Mouse (Mus musculus) stomach, embryonic 16.5 days (tissue): Measurements from ENCODE around the gene Olfr320. TPM values are rescaled to one million over a fixed set of nuclear protein-coding genes. Genes with fewer than 3 reads are reported as not detected.

ENCODE experiments used
- ATAC-seq: fragments of 200-750 bp; cut with Nextera tagmentation; 2 replicates; pipeline ENCODE4 v1.8.0; 2017; ENCODE audit warnings: moderate number of reproducible peaks, moderate TSS enrichment; ENCODE audit not compliant: insufficient read depth, low FRiP score
- H3K27ac ChIP-seq: fragments of 300-500 bp; sonication (generic); 2 replicates; pipeline ENCODE4 v1.5.1; 2014; ENCODE audit warnings: low read length
- H3K27me3 ChIP-seq: fragments of 300-500 bp; sonication (generic); 2 replicates; pipeline ENCODE4 v1.6.1; 2014; ENCODE audit warnings: low read length, control low read depth, mixed read lengths; ENCODE audit not compliant: control insufficient read depth, insufficient read depth
- H3K36me3 ChIP-seq: fragments of 300-500 bp; sonication (generic); 2 replicates; pipeline ENCODE4 v1.6.1; 2014; ENCODE audit warnings: low read length; ENCODE audit not compliant: control insufficient read depth, insufficient read depth
- H3K4me1 ChIP-seq: fragments of 300-500 bp; sonication (generic); 2 replicates; pipeline ENCODE4 v1.6.1; 2014; ENCODE audit warnings: low read length, control low read depth, mixed read lengths; ENCODE audit not compliant: control insufficient read depth, insufficient read depth
- H3K4me2 ChIP-seq: fragments of 300-500 bp; sonication (generic); 2 replicates; pipeline ENCODE4 v1.6.1; 2014; ENCODE audit warnings: low read depth, low read length, mixed read lengths
- H3K4me3 ChIP-seq: fragments of 300-500 bp; sonication (generic); replicated peaks from 2 replicates; pipeline ENCODE4 v1.5.1; 2014; ENCODE audit warnings: mild to moderate bottlenecking, low read length
- H3K9ac ChIP-seq: fragments of 300-500 bp; sonication (generic); 2 replicates; pipeline ENCODE4 v1.6.1; 2014; ENCODE audit warnings: low read length
- H3K9me3 ChIP-seq: fragments of 300-500 bp; sonication (generic); replicated peaks from 2 replicates; pipeline ENCODE4 v1.6.1; 2016; ENCODE audit warnings: low read length, control low read depth; ENCODE audit not compliant: control insufficient read depth
- WGBS: fragments of 180-500 bp; shearing (Covaris S2); extraction: QIAGEN DNeasy Blood & Tissue Kit; methylation state at CpG from one replicate; pipeline ENCODE4 v1.1.7; 2014; 5-methylcytosine and 5-hydroxymethylcytosine counted together
- polyA plus RNA-seq: library from polyadenylated mRNA; unstranded; fragments of >200 nt; fragmentation: Nextera tagmentation; extraction: Ambion mirVana; gene quantifications from 2 replicates; pipeline ENCODE4 v1.2.1, GENCODE M21; 2015

The Olfr320 gene
- polyA plus RNA-seq, 1 experiment from 2014 or later = not detected

GRCm38 (mm10) chr11:58733372-58733771, 52.5 kb downstream of the Olfr320 start:
- no peaks in the 10 kb centered on the region for H3K36me3 ChIP-seq
- H3K4me2 ChIP-seq = no peak overlapping the region
- WGBS = 49% methylated on average over 3 of the region's 3 CpGs
- H3K9me3 ChIP-seq = no peaks in the 10 kb centered on the region
- no peak overlapping the region for H3K27ac ChIP-seq
- H3K27me3 ChIP-seq = no peaks in the 10 kb centered on the region
- no peaks in the 10 kb centered on the region for H3K4me1 ChIP-seq
- H3K4me3 ChIP-seq = no peak overlapping the region
- no peak for ATAC-seq
- H3K9ac ChIP-seq = no peak overlapping the region

Other genes starting within 250 kb of the Olfr320 start
- not detected in 2 replicates for gene Gm12253, start 248.5 kb upstream of the Olfr320 start, polyA plus RNA-seq
- gene Lypd9, start 228.2 kb upstream of the Olfr320 start, polyA plus RNA-seq = not detected in 2 replicates
- not detected in 2 replicates for gene Olfr30, start 218.8 kb upstream of the Olfr320 start, polyA plus RNA-seq
- not detected in 2 replicates for gene Olfr332, start 188.5 kb upstream of the Olfr320 start, polyA plus RNA-seq
- not detected in 2 replicates for gene Olfr331, start 178.5 kb upstream of the Olfr320 start, polyA plus RNA-seq
- gene Olfr330, start 146.3 kb upstream of the Olfr320 start, polyA plus RNA-seq = not detected in 2 replicates
- gene Olfr329-ps, start 134.7 kb upstream of the Olfr320 start, polyA plus RNA-seq = not detected in 2 replicates
- gene Olfr328, start 125.5 kb upstream of the Olfr320 start, polyA plus RNA-seq = not detected in 2 replicates
- not detected in 2 replicates for gene Olfr224, start 110.5 kb upstream of the Olfr320 start, polyA plus RNA-seq
- not detected in 2 replicates for gene Olfr325, start 103.4 kb upstream of the Olfr320 start, polyA plus RNA-seq
- gene Olfr324, start 86.0 kb upstream of the Olfr320 start, polyA plus RNA-seq = not detected in 2 replicates
- 4.2 and 15.4 TPM in 2 replicates for gene 2210407C18Rik, start 65.0 kb upstream of the Olfr320 start, polyA plus RNA-seq
- gene Olfr323, start 50.6 kb upstream of the Olfr320 start, polyA plus RNA-seq = 0.17 TPM in 1 of 2 replicates, not detected in the other
- gene Trim58, start 40.6 kb upstream of the Olfr320 start, polyA plus RNA-seq = 0.66 and 0.67 TPM in 2 replicates
- not detected in 2 replicates for gene Olfr322, start 22.3 kb upstream of the Olfr320 start, polyA plus RNA-seq
- gene Olfr319, start 18.1 kb downstream of the Olfr320 start, polyA plus RNA-seq = not detected in 2 replicates
- not detected in 2 replicates for gene Olfr318, start 42.9 kb downstream of the Olfr320 start, polyA plus RNA-seq
- gene Olfr317, start 58.1 kb downstream of the Olfr320 start, polyA plus RNA-seq = not detected in 2 replicates
- not detected in 2 replicates for gene Olfr316, start 71.6 kb downstream of the Olfr320 start, polyA plus RNA-seq
- gene Olfr315, start 92.1 kb downstream of the Olfr320 start, polyA plus RNA-seq = not detected in 2 replicates
- gene Olfr314, start 101.9 kb downstream of the Olfr320 start, polyA plus RNA-seq = not detected in 2 replicates
- gene Fam183b, start 120.9 kb downstream of the Olfr320 start, polyA plus RNA-seq = 5.2 and 5.4 TPM in 2 replicates
- gene Olfr313, start 133.9 kb downstream of the Olfr320 start, polyA plus RNA-seq = not detected in 2 replicates
- not detected in 2 replicates for gene Olfr312, start 148.1 kb downstream of the Olfr320 start, polyA plus RNA-seq
- not detected in 2 replicates for gene Olfr311, start 158.2 kb downstream of the Olfr320 start, polyA plus RNA-seq
- 9.5 TPM in 2 replicates for gene Gm12258, start 166.1 kb downstream of the Olfr320 start, polyA plus RNA-seq
- gene 2810021J22Rik, start 186.1 kb downstream of the Olfr320 start, polyA plus RNA-seq = 5.9 and 7.7 TPM in 2 replicates
- 4.7 and 5.4 TPM in 2 replicates for gene Zfp39, start 223.1 kb downstream of the Olfr320 start, polyA plus RNA-seq
- gene Btnl10, start 236.8 kb downstream of the Olfr320 start, polyA plus RNA-seq = 0.72 and 0.80 TPM in 2 replicates